Mouse (Mus musculus): ENCODE results near the gene Extl1.
A peak's percentile ranks its signal among the peaks of the same experiment; 100 is the strongest.
"Not testable (repeated sequence)": the region's sequence is repeated elsewhere in the genome, so short reads cannot be mapped to it uniquely, and the experiment has no call there.

Extl1 gene

GRCm38 (mm10) chr4:134383750-134384149 lies at the start of gene Extl1:
Gene Extl1 (minus strand): TSS chr4:134383850.
- DNase-seq (ENCODE audit: low spot score) = not testable (repeated sequence)

- no peak for DNase-seq (ENCODE audit: low spot score)
Measured at GRCm38 (mm10) chr4:134432686-134433360, 49.2 kb upstream of the Extl1 start.

GRCm38 (mm10) chr4:134430381-134431004 lies 46.8 kb upstream of the Extl1 start:
- peak; percentile 93 for DNase-seq (ENCODE audit: low spot score)

GRCm38 (mm10) chr4:134425088-134425487 lies 41.4 kb upstream of the Extl1 start:
- peak; percentile 56 for DNase-seq (ENCODE audit: low spot score)

- no peak for DNase-seq (ENCODE audit: low spot score)
Measured at GRCm38 (mm10) chr4:134423949-134424348, 40.3 kb upstream of the Extl1 start.

- DNase-seq (ENCODE audit: low spot score) = no peak
Measured at GRCm38 (mm10) chr4:134421971-134422370, 38.3 kb upstream of the Extl1 start.

- DNase-seq (ENCODE audit: low spot score) = no peak
Measured at GRCm38 (mm10) chr4:134417111-134417510, 33.5 kb upstream of the Extl1 start.

GRCm38 (mm10) chr4:134416602-134417001 lies 33.0 kb upstream of the Extl1 start:
- DNase-seq (ENCODE audit: low spot score) = peak; percentile 45

- DNase-seq (ENCODE audit: low spot score) = peak; percentile 35
Measured at GRCm38 (mm10) chr4:134416177-134416576, 32.5 kb upstream of the Extl1 start.

- no peak for DNase-seq (ENCODE audit: low spot score)
Measured at GRCm38 (mm10) chr4:134409286-134409685, 25.6 kb upstream of the Extl1 start.

GRCm38 (mm10) chr4:134403721-134404120 lies 20.1 kb upstream of the Extl1 start:
- DNase-seq (ENCODE audit: low spot score) = no peak

GRCm38 (mm10) chr4:134402571-134403262 lies 19.1 kb upstream of the Extl1 start:
- no peak for DNase-seq (ENCODE audit: low spot score)

GRCm38 (mm10) chr4:134401856-134402570 lies 18.4 kb upstream of the Extl1 start:
- DNase-seq (ENCODE audit: low spot score) = no peak

- peak; percentile 74 for DNase-seq (ENCODE audit: low spot score)
Measured at GRCm38 (mm10) chr4:134401181-134401661, 17.6 kb upstream of the Extl1 start.

GRCm38 (mm10) chr4:134400206-134400605 lies 16.6 kb upstream of the Extl1 start:
- DNase-seq (ENCODE audit: low spot score) = no peak

GRCm38 (mm10) chr4:134397732-134398131 lies 14.1 kb upstream of the Extl1 start:
- DNase-seq (ENCODE audit: low spot score) = no peak

- peak; percentile 59 for DNase-seq (ENCODE audit: low spot score)
Measured at GRCm38 (mm10) chr4:134397121-134397520, 13.5 kb upstream of the Extl1 start.

GRCm38 (mm10) chr4:134395977-134396825 lies 12.6 kb upstream of the Extl1 start, which contains the start of gene Pafah2:
Gene Pafah2 (plus strand): TSS chr4:134396320.
- DNase-seq (ENCODE audit: low spot score) = peak; percentile 98

GRCm38 (mm10) chr4:134395142-134395541 lies 11.5 kb upstream of the Extl1 start:
- DNase-seq (ENCODE audit: low spot score) = no peak

GRCm38 (mm10) chr4:134393026-134393425 lies 9.4 kb upstream of the Extl1 start:
- DNase-seq (ENCODE audit: low spot score) = no peak

GRCm38 (mm10) chr4:134392595-134392994 lies 8.9 kb upstream of the Extl1 start:
- no peak for DNase-seq (ENCODE audit: low spot score)

All from layer of hippocampus, adult 11-12 months (tissue).